Comparison of ENCODE assay signal across 12 mouse cellular contexts in genomic region chr6:126752520-126752919, GRCm38 (mm10). TPM values are rescaled to one million over a fixed set of nuclear protein-coding genes. Genes with fewer than 3 reads are reported as not detected.
DNase-seq lines count a peak whose midpoint lies in the region; ATAC-seq lines count a peak whose summit lies in the region.
"Had no signal": no experiment of that assay in that cellular context is flagged by ENCODE, and none has a peak within 500 bp of the region (broad histone marks: within the 10 kb centered on the region; RNA-seq: fewer than 3 reads in every experiment).

No protein-coding gene starts in this region.

- no peak overlapping the region for H3K4me3 ChIP-seq in heart, embryonic 16.5 days (ENCODE audit: low read length)
- no peak overlapping the region for H3K4me3 ChIP-seq in hindbrain, embryonic 12.5 days
- H3K4me3 ChIP-seq in midbrain, embryonic 13.5 days (replicated peaks): no peak overlapping the region
- H3K4me3 ChIP-seq: embryonic facial prominence, embryonic 15.5 days had no signal

- ATAC-seq in heart, embryonic 16.5 days (replicated peaks; ENCODE audit: extremely low read depth, insufficient read depth, low FRiP score): 0 out of 2 replicates have a peak, but pooled peaks have one; percentile 4
- peak; percentile 51; the same call in 1 of the 2 replicates for ATAC-seq in hindbrain, embryonic 12.5 days (ENCODE audit: low FRiP score)
- peak; percentile 82 for ATAC-seq in midbrain, embryonic 13.5 days
- no peak for ATAC-seq in inflammation-experienced regulatory T-cells, adult 6 months
- no peak for ATAC-seq in activated CD4-positive, CD25-positive, alpha-beta regulatory T cell, adult 4 months

- H3K9ac ChIP-seq in heart, embryonic 16.5 days (ENCODE audit: low read length): no peak overlapping the region
- no peak overlapping the region for H3K9ac ChIP-seq in hindbrain, embryonic 12.5 days
- H3K9ac ChIP-seq in midbrain, embryonic 13.5 days (replicated peaks): no peak overlapping the region
- H3K9ac ChIP-seq: embryonic facial prominence, embryonic 15.5 days had no signal

- 39% methylated on average over 12 of the region's 12 CpGs for WGBS in heart, embryonic 16.5 days
- WGBS in hindbrain, embryonic 12.5 days: 24% methylated on average over 12 of the region's 12 CpGs
- 26% methylated on average over 12 of the region's 12 CpGs for WGBS in midbrain, embryonic 13.5 days

- no peak overlapping the region for H3K27ac ChIP-seq in heart, embryonic 16.5 days (ENCODE audit: low read length)
- peak overlapping the region; percentile 25 for H3K27ac ChIP-seq in hindbrain, embryonic 12.5 days
- peak overlapping the region; percentile 73 for H3K27ac ChIP-seq in midbrain, embryonic 13.5 days
- H3K27ac ChIP-seq: embryonic facial prominence, embryonic 15.5 days had no signal

- H3K4me1 ChIP-seq in heart, embryonic 16.5 days (ENCODE audit: control insufficient read depth, insufficient read depth, low read length): 0 out of 2 replicates have a peak, but pooled peaks cover 2% of the 10 kb centered on the region
- H3K4me1 ChIP-seq in hindbrain, embryonic 12.5 days: peaks cover 14% of the 10 kb centered on the region
- peaks cover 13% of the 10 kb centered on the region for H3K4me1 ChIP-seq in midbrain, embryonic 13.5 days (replicated peaks)

- H3K27me3 ChIP-seq in heart, embryonic 16.5 days (ENCODE audit: control insufficient read depth, insufficient read depth, low read length): no peaks in the 10 kb centered on the region
- no peaks in the 10 kb centered on the region for H3K27me3 ChIP-seq in hindbrain, embryonic 12.5 days
- H3K27me3 ChIP-seq in midbrain, embryonic 13.5 days: no peaks in the 10 kb centered on the region
- H3K27me3 ChIP-seq: embryonic facial prominence, embryonic 15.5 days had no signal

- no peaks in the 10 kb centered on the region for H3K9me3 ChIP-seq in heart, embryonic 16.5 days (replicated peaks; ENCODE audit: control insufficient read depth, low read length)
- no peaks in the 10 kb centered on the region for H3K9me3 ChIP-seq in hindbrain, embryonic 12.5 days (replicated peaks)
- H3K9me3 ChIP-seq in midbrain, embryonic 13.5 days: no peaks in the 10 kb centered on the region
- H3K9me3 ChIP-seq: embryonic facial prominence, embryonic 15.5 days had no signal

- DNase-seq in heart, adult 11 months: no peak
- DNase-seq in embryo, embryonic 10 days (ENCODE audit: low spot score): peak; percentile 58
- no peak for DNase-seq in frontal cortex, postnatal 25 days (ENCODE audit: low spot score in 2 of 2)
- DNase-seq: layer of hippocampus, adult 9-11 months; lung, adult 2 months had no signal

- H3K4me2 ChIP-seq in heart, embryonic 16.5 days (ENCODE audit: low read depth, low read length): no peak overlapping the region
- no peak overlapping the region; the same call in 1 of the 2 replicates for H3K4me2 ChIP-seq in hindbrain, embryonic 12.5 days (replicated peaks)
- peak overlapping the region; percentile 11; the same call in 1 of the 2 replicates for H3K4me2 ChIP-seq in midbrain, embryonic 13.5 days (replicated peaks)
- H3K4me2 ChIP-seq: embryonic facial prominence, embryonic 15.5 days; heart, embryonic 11.5 days had no signal

- no peaks in the 10 kb centered on the region for H3K36me3 ChIP-seq in heart, embryonic 16.5 days (ENCODE audit: control insufficient read depth, insufficient read depth)
- H3K36me3 ChIP-seq in hindbrain, embryonic 12.5 days: no peaks in the 10 kb centered on the region
- H3K36me3 ChIP-seq in midbrain, embryonic 13.5 days: no peaks in the 10 kb centered on the region
- H3K36me3 ChIP-seq: embryonic facial prominence, embryonic 15.5 days had no signal

RNA-seq across cellular contexts. Expression of gene Kcna6, which starts 12.0 kb away (rescaled TPM):
- polyA plus RNA-seq in heart, embryonic 16.5 days (2015; fragmentation: Nextera tagmentation; extraction: Ambion mirVana): 0.98 and 1.3 TPM in 2 replicates
- 12.5 and 13.5 TPM in 2 replicates for polyA plus RNA-seq in hindbrain, embryonic 12.5 days (2016; fragmentation: Nextera tagmentation; extraction: Ambion mirVana)
- polyA plus RNA-seq in midbrain, embryonic 13.5 days (2015; fragmentation: Nextera tagmentation; extraction: Ambion mirVana): 8.4 and 9.3 TPM in 2 replicates
- not detected for polyA plus RNA-seq in inflammation-experienced regulatory T-cells, adult 6 months (2017; shearing (Covaris generic))
- polyA plus RNA-seq in activated CD4-positive, CD25-positive, alpha-beta regulatory T cell, adult 4 months (2017; shearing (Covaris generic)): not detected

Comparison
In these comparisons a context has a peak if more than half of its experiments do, and no peak if none do; other contexts are left out.
1. ATAC-seq: peak in heart, embryonic 16.5 days (single experiment), hindbrain, embryonic 12.5 days (single experiment) and midbrain, embryonic 13.5 days (single experiment); none in inflammation-experienced regulatory T-cells, adult 6 months (single experiment) and activated CD4-positive, CD25-positive, alpha-beta regulatory T cell, adult 4 months (single experiment).